Mouse (Mus musculus): ENCODE results near the gene Pex19. TPM values are rescaled to one million over a fixed set of nuclear protein-coding genes. Genes with fewer than 3 reads are reported as not detected.

Pex19 gene
- polyA plus RNA-seq, 1 experiment from 2014 or later = 138 TPM

GRCm38 (mm10) chr1:172160508-172160907, 34.0 kb downstream of the Pex19 start:
- H3K36me3 ChIP-seq = peaks cover 26% of the 10 kb centered on the region
- H3K4me3 ChIP-seq (replicated peaks) = no peak overlapping the region
- no peaks in the 10 kb centered on the region for H3K9me3 ChIP-seq (replicated peaks)
- H3K27me3 ChIP-seq = no peaks in the 10 kb centered on the region
- ATAC-seq (ENCODE audit: insufficient number of reproducible peaks, low FRiP score, low TSS enrichment, low read depth) = no peak
- H3K4me1 ChIP-seq = no peaks in the 10 kb centered on the region
- H3K4me2 ChIP-seq (replicated peaks) = no peak overlapping the region
- H3K27ac ChIP-seq (replicated peaks) = no peak overlapping the region
- no peak overlapping the region for H3K9ac ChIP-seq

- 94% methylated on average over 1 of the region's 1 CpGs for WGBS
- Histone ChIP-seq H3K4me2 (replicated peaks) (no peak overlapping the region), H3K4me1 (no peaks in the 10 kb centered on the region), H3K4me3 (replicated peaks) (no peak overlapping the region), H3K27me3 (no peaks in the 10 kb centered on the region), H3K27ac (replicated peaks) (no peak overlapping the region), H3K36me3 (peaks cover 28% of the 10 kb centered on the region), H3K9ac (no peak overlapping the region), H3K9me3 (replicated peaks) (no peaks in the 10 kb centered on the region)
- ATAC-seq (ENCODE audit: insufficient number of reproducible peaks, low FRiP score, low TSS enrichment, low read depth) = no peak
Observed at GRCm38 (mm10) chr1:172162009-172162408, 35.5 kb downstream of the Pex19 start.

- Histone ChIP-seq H3K4me1 (no peaks in the 10 kb centered on the region), H3K4me2 (replicated peaks) (no peak overlapping the region), H3K4me3 (replicated peaks) (no peak overlapping the region), H3K27me3 (no peaks in the 10 kb centered on the region), H3K9ac (no peak overlapping the region), H3K36me3 (peaks cover 38% of the 10 kb centered on the region), H3K9me3 (replicated peaks) (no peaks in the 10 kb centered on the region), H3K27ac (replicated peaks) (no peak overlapping the region)
- no peak for ATAC-seq (ENCODE audit: insufficient number of reproducible peaks, low FRiP score, low TSS enrichment, low read depth)
- whole genome bisulfite sequencing = 66% methylated on average over 6 of the region's 6 CpGs
Observed at GRCm38 (mm10) chr1:172162959-172163358, 36.4 kb downstream of the Pex19 start.

- WGBS = 88% methylated on average over 5 of the region's 5 CpGs
- Histone ChIP-seq H3K27ac (replicated peaks) (no peak overlapping the region), H3K9ac (no peak overlapping the region), H3K4me2 (replicated peaks) (no peak overlapping the region), H3K27me3 (no peaks in the 10 kb centered on the region), H3K4me1 (no peaks in the 10 kb centered on the region), H3K36me3 (peaks cover 73% of the 10 kb centered on the region), H3K4me3 (replicated peaks) (no peak overlapping the region), H3K9me3 (replicated peaks) (no peaks in the 10 kb centered on the region)
- no peak for ATAC-seq (ENCODE audit: insufficient number of reproducible peaks, low FRiP score, low TSS enrichment, low read depth)
Observed at GRCm38 (mm10) chr1:172167911-172168310, 41.4 kb downstream of the Pex19 start.

- H3K4me3 ChIP-seq (replicated peaks) = no peak overlapping the region
- no peaks in the 10 kb centered on the region for H3K27me3 ChIP-seq
- no peak overlapping the region for H3K9ac ChIP-seq
- H3K36me3 ChIP-seq = peaks cover 88% of the 10 kb centered on the region
- no peaks in the 10 kb centered on the region for H3K9me3 ChIP-seq (replicated peaks)
- no peaks in the 10 kb centered on the region for H3K4me1 ChIP-seq
- H3K4me2 ChIP-seq (replicated peaks) = no peak overlapping the region
- H3K27ac ChIP-seq (replicated peaks) = no peak overlapping the region
- 95% methylated on average over 5 of the region's 5 CpGs for WGBS
- ATAC-seq (ENCODE audit: insufficient number of reproducible peaks, low FRiP score, low TSS enrichment, low read depth) = no peak
Observed at GRCm38 (mm10) chr1:172169809-172170208, 43.3 kb downstream of the Pex19 start.

GRCm38 (mm10) chr1:172172381-172172780, 45.8 kb downstream of the Pex19 start:
- no peak for ATAC-seq (ENCODE audit: insufficient number of reproducible peaks, low FRiP score, low TSS enrichment, low read depth)
- H3K9me3 ChIP-seq (replicated peaks) = no peaks in the 10 kb centered on the region
- no peaks in the 10 kb centered on the region for H3K27me3 ChIP-seq
- no peak overlapping the region for H3K4me3 ChIP-seq (replicated peaks)
- no peak overlapping the region for H3K9ac ChIP-seq
- no peak overlapping the region for H3K27ac ChIP-seq (replicated peaks)
- WGBS = 93% methylated on average over 21 of the region's 21 CpGs
- no peak overlapping the region for H3K4me2 ChIP-seq (replicated peaks)
- no peaks in the 10 kb centered on the region for H3K4me1 ChIP-seq
- peaks cover 80% of the 10 kb centered on the region for H3K36me3 ChIP-seq

- no peaks in the 10 kb centered on the region for H3K9me3 ChIP-seq (replicated peaks)
- H3K36me3 ChIP-seq = peaks cover 80% of the 10 kb centered on the region
- no peak overlapping the region for H3K4me3 ChIP-seq (replicated peaks)
- no peak overlapping the region for H3K4me2 ChIP-seq (replicated peaks)
- H3K4me1 ChIP-seq = no peaks in the 10 kb centered on the region
- 76% methylated on average over 5 of the region's 5 CpGs for WGBS
- no peak overlapping the region for H3K27ac ChIP-seq (replicated peaks)
- no peaks in the 10 kb centered on the region for H3K27me3 ChIP-seq
- no peak overlapping the region for H3K9ac ChIP-seq
- ATAC-seq (ENCODE audit: insufficient number of reproducible peaks, low FRiP score, low TSS enrichment, low read depth) = no peak
Observed at GRCm38 (mm10) chr1:172173181-172173580, 46.6 kb downstream of the Pex19 start.

GRCm38 (mm10) chr1:172177791-172178190, 51.2 kb downstream of the Pex19 start:
- 84% methylated on average over 7 of the region's 7 CpGs for WGBS
- H3K9ac ChIP-seq = no peak overlapping the region
- no peaks in the 10 kb centered on the region for H3K4me1 ChIP-seq

GRCm38 (mm10) chr1:172179102-172179501, 52.5 kb downstream of the Pex19 start:
- no peak overlapping the region for H3K4me3 ChIP-seq (replicated peaks)
- no peak overlapping the region for H3K9ac ChIP-seq
- 73% methylated on average over 7 of the region's 7 CpGs for WGBS
- H3K36me3 ChIP-seq = peaks cover 62% of the 10 kb centered on the region
- no peaks in the 10 kb centered on the region for H3K9me3 ChIP-seq (replicated peaks)
- H3K4me2 ChIP-seq (replicated peaks) = no peak overlapping the region
- no peak overlapping the region for H3K27ac ChIP-seq (replicated peaks)
- no peaks in the 10 kb centered on the region for H3K27me3 ChIP-seq
- H3K4me1 ChIP-seq = no peaks in the 10 kb centered on the region
- ATAC-seq (ENCODE audit: insufficient number of reproducible peaks, low FRiP score, low TSS enrichment, low read depth) = no peak

More at GRCm38 (mm10) chr1:172177791-172178190, 51.2 kb downstream of the Pex19 start:
- H3K27me3 ChIP-seq = no peaks in the 10 kb centered on the region
- peaks cover 71% of the 10 kb centered on the region for H3K36me3 ChIP-seq
- no peaks in the 10 kb centered on the region for H3K9me3 ChIP-seq (replicated peaks)
- H3K4me2 ChIP-seq (replicated peaks) = no peak overlapping the region
- no peak overlapping the region for H3K4me3 ChIP-seq (replicated peaks)
- no peak for ATAC-seq (ENCODE audit: insufficient number of reproducible peaks, low FRiP score, low TSS enrichment, low read depth)
- no peak overlapping the region for H3K27ac ChIP-seq (replicated peaks)

GRCm38 (mm10) chr1:172180881-172181280, 54.3 kb downstream of the Pex19 start:
- no peak overlapping the region for H3K9ac ChIP-seq
- 50% methylated on average over 4 of the region's 4 CpGs for WGBS
- no peak for ATAC-seq (ENCODE audit: insufficient number of reproducible peaks, low FRiP score, low TSS enrichment, low read depth)
- H3K4me2 ChIP-seq (replicated peaks) = no peak overlapping the region
- H3K36me3 ChIP-seq = peaks cover 47% of the 10 kb centered on the region
- no peaks in the 10 kb centered on the region for H3K9me3 ChIP-seq (replicated peaks)
- no peak overlapping the region for H3K27ac ChIP-seq (replicated peaks)
- H3K4me3 ChIP-seq (replicated peaks) = no peak overlapping the region
- H3K27me3 ChIP-seq = no peaks in the 10 kb centered on the region
- no peaks in the 10 kb centered on the region for H3K4me1 ChIP-seq

GRCm38 (mm10) chr1:172181777-172182176, 55.2 kb downstream of the Pex19 start:
- no peak overlapping the region for H3K4me2 ChIP-seq (replicated peaks)
- no peaks in the 10 kb centered on the region for H3K4me1 ChIP-seq
- H3K27ac ChIP-seq (replicated peaks) = no peak overlapping the region
- no peak overlapping the region for H3K4me3 ChIP-seq (replicated peaks)
- H3K36me3 ChIP-seq = peaks cover 52% of the 10 kb centered on the region
- H3K9ac ChIP-seq = no peak overlapping the region
- no peak for ATAC-seq (ENCODE audit: insufficient number of reproducible peaks, low FRiP score, low TSS enrichment, low read depth)
- 90% methylated on average over 3 of the region's 3 CpGs for WGBS
- no peaks in the 10 kb centered on the region for H3K9me3 ChIP-seq (replicated peaks)
- no peaks in the 10 kb centered on the region for H3K27me3 ChIP-seq

GRCm38 (mm10) chr1:172183056-172183455, 56.5 kb downstream of the Pex19 start:
- Histone ChIP-seq H3K4me1 (no peaks in the 10 kb centered on the region), H3K9ac (no peak overlapping the region), H3K27ac (replicated peaks) (no peak overlapping the region), H3K36me3 (peaks cover 56% of the 10 kb centered on the region), H3K9me3 (replicated peaks) (no peaks in the 10 kb centered on the region), H3K4me2 (replicated peaks) (no peak overlapping the region), H3K4me3 (replicated peaks) (no peak overlapping the region), H3K27me3 (no peaks in the 10 kb centered on the region)
- WGBS = 91% methylated on average over 6 of the region's 6 CpGs
- no peak for ATAC-seq (ENCODE audit: insufficient number of reproducible peaks, low FRiP score, low TSS enrichment, low read depth)
